Mouse (Mus musculus): Measurements from ENCODE around the gene Tmem80.

DNA sequence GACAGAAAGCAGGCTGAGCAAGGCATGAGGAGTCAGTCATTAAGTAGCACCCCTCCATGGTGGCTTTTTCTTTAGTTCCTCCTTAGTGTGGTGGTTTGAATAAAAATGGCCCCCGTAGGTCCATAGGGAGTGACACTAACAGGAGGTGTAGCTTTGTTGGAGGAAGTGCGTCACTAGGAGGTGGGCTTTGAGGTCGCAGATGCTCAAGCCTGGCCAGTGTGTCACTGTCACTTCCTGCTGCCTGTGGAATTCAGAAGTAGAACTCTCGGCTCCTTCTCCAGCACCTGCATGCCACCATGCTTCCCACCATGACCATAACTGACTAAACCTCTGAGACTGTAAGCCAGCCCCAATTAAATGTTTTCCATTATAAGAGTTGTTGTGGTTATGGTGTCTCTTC is 39.8 kb downstream of the Tmem80 start:
- TF ChIP-seq EP300 (IDR thresholded peaks at IDR 0.05; ENCODE audit: low read depth), result no peak
- no peak for TF ChIP-seq CTCF (IDR thresholded peaks at IDR 0.05; ENCODE audit: low read depth)

Measured in heart, postnatal 0 days (tissue).